Mouse (Mus musculus): Measurements from ENCODE around the gene 1700037C18Rik. TPM values are rescaled to one million over a fixed set of nuclear protein-coding genes. Genes with fewer than 3 reads are reported as not detected.

Gene 1700037C18Rik
- polyA plus RNA-seq (2014; fragmentation: Illumina TruSeq; extraction: RNeasy Lipid Tissue Mini Kit (QIAGEN cat#74804); ENCODE audit: low read depth, low replicate concordance) = not detected

DNA sequence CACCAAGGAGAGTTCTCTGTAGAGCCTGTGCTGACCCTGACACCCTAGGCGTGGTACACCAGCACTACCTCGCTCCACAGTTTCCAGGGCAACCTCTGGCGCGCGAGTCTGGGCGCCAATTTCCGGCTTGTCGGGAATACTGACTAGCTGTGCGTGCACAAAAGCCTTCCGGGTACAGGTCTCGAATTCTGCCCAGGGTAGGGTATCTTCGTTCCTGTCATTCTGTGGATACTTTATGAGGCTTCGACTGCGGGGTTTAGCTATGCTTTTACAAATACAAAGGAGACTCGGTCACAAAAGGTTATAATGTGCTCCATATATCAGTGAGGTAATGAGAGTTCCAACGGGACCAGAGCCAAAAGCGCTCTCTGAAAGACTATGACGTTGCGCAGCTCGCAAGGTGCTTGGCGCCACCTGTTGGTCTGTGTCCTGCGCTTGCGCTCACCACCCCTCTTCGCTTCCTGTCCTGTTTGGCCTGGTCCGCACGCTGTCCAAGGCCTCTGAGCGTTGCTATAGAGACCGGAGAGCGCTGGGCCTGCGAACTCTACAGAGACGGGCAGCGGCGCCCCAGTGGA lies at the start of gene 1700037C18Rik, which contains the start of gene Cluap1:
Gene 1700037C18Rik, minus strand, starts transcription at position 153 of the 575 bp plus-strand sequence.
Gene Cluap1, plus strand, starts transcription at position 265 of the 575 bp plus-strand sequence.

DNA sequence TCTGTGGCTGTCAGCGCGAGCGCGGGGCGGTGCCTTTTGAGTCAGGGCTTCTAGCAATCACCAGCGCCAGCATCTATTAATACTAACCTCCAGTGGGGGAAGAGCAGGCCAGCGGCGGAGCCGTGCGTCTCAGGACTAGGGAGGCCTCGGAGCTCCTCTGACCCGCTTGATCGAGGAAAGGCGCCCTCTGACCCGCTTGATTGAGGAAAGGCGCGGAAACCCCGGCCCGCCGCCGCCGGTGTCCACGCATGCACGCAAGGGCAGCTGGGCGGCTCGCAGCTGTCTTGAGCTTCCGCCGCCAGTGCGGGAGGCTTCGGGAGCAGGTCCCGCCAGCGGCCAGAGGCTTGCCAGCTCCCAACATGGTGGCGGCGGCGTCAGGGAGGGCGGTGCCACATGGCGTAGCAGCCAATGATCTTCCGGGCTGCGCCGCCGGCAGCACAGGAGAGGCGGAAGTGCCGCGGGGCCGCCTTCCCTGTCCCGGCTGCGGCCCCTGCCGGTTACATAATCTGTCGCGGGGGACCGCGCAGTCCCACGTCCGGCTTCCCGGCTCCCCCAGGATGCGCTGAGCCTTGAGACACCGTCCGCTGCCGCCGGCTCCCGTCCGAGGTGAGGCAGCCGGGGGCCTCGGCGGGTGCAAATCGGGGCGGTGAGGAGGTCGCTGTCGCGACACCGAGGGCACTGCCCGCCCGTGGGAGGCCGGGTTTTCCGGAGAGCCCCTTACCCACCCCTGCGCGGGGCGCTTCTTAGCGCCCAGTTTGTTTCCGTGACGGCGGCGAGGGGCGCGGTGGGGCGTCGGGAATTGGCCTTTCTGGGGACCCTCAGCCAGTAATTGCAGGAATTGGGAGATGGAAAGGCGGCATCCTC lies 24.1 kb downstream of the 1700037C18Rik start, which contains the start of the genes Zfp597 and Gm20695:
Gene Zfp597, minus strand, starts transcription at position 361 of the 864 bp plus-strand sequence.
Gene Gm20695, plus strand, starts transcription at position 448 of the 864 bp plus-strand sequence.

DNA sequence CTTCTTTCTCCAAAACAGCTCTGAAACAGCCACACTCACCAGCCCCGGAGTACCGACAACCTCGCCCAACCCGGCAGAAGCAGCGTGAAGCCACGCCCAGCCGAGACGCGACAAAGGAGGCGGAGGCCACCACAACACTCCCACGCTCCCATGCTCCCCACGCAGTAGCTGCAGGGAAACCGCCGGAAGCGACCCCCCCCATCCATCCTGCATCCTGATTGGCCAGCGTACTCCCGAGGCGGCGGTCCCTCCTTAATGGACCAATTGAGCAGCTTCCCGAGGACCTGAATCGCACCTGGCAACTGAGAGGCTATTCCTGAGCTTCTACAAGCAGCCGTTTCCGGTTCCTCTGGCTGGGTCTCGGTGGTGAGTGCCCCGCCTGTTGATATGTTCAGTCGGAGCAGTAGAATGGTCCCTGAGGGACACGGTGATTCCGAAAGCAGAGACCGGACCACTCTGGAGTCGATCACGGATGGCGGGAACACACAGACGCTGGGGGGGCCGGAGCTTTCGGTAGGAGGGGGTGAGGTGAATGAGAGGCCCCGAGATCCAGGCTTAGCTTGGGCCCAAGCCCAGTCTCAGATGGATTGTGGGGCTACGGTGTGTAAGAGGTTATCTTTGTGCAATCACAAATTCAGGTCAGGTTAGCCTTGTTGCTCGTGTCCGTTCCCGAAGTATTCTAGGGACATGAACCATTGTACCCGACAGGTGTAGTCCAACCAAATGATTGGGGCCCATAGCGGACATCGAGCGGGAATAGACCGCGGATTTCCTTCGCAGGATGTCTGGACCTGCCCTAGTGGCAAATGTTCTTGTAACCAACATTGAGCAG lies 36.1 kb downstream of the 1700037C18Rik start, which contains the start of gene Naa60:
Gene Naa60, plus strand, starts transcription at position 160 of the 832 bp plus-strand sequence.

DNA sequence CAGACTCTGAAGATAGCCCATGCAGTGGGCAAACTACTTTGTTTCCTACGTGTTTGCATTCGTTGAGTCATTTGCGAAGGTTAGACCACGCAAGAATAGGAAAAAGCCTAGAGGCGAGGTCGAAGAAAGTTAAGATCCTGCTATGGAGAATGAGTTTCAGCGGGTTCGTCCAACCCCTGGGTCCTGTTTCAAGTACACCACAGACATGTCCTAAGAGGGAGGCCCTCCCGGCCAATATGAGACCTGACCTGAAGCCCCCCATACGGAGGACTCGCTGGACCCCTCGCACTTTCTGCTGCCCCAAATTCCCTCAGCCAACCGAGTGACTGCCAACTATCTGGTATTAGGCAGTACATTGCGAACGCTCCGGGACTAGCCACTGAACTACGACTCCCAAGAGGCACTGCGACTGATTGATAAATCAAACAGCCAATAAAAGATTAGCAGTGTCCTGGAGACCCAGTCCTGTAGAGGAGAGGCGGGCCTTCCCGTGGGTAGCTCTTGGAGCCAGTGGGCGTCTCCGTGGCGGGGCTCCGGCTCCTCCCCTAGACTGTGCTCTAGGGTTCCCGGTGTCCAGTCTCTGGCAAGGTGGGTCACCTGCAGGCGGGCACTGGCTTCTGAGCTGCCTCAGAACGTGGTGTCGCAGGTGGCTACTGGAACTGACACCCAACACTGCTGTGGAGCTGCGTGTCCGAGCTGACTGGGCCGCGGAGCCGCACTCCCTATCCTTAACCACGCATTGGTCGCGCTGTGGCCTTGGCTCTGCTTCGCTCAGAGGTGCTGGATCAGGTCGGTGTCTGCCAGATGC lies 61.6 kb downstream of the 1700037C18Rik start, which contains the start of gene Zfp174:
Gene Zfp174, plus strand, starts transcription at position 558 of the 808 bp plus-strand sequence.

Other genes with a start within 250 kb of the 1700037C18Rik start
- 0.91 TPM for gene Mefv, start 190.6 kb downstream of the 1700037C18Rik start, polyA plus RNA-seq (2014; fragmentation: Illumina TruSeq; extraction: RNeasy Lipid Tissue Mini Kit (QIAGEN cat#74804); ENCODE audit: low read depth, low replicate concordance)
- 50.2 TPM for gene Zfp263, start 164.6 kb downstream of the 1700037C18Rik start, polyA plus RNA-seq (2014; fragmentation: Illumina TruSeq; extraction: RNeasy Lipid Tissue Mini Kit (QIAGEN cat#74804); ENCODE audit: low read depth, low replicate concordance)
- gene Olfr15, start 77.8 kb downstream of the 1700037C18Rik start, polyA plus RNA-seq (2014; fragmentation: Illumina TruSeq; extraction: RNeasy Lipid Tissue Mini Kit (QIAGEN cat#74804); ENCODE audit: low read depth, low replicate concordance) = not detected
- gene Zfp174, start 61.4 kb downstream of the 1700037C18Rik start, polyA plus RNA-seq (2014; fragmentation: Illumina TruSeq; extraction: RNeasy Lipid Tissue Mini Kit (QIAGEN cat#74804); ENCODE audit: low read depth, low replicate concordance) = 4.1 TPM
- gene Naa60, start 36.3 kb downstream of the 1700037C18Rik start, polyA plus RNA-seq (2014; fragmentation: Illumina TruSeq; extraction: RNeasy Lipid Tissue Mini Kit (QIAGEN cat#74804); ENCODE audit: low read depth, low replicate concordance) = 132 TPM
- 17.8 TPM for gene Zfp597, start 24.1 kb downstream of the 1700037C18Rik start, polyA plus RNA-seq (2014; fragmentation: Illumina TruSeq; extraction: RNeasy Lipid Tissue Mini Kit (QIAGEN cat#74804); ENCODE audit: low read depth, low replicate concordance)
- gene Gm20695, start 24.0 kb downstream of the 1700037C18Rik start, polyA plus RNA-seq (2014; fragmentation: Illumina TruSeq; extraction: RNeasy Lipid Tissue Mini Kit (QIAGEN cat#74804); ENCODE audit: low read depth, low replicate concordance) = 1.3 TPM
- gene Cluap1, start 112 bp upstream of the 1700037C18Rik start, polyA plus RNA-seq (2014; fragmentation: Illumina TruSeq; extraction: RNeasy Lipid Tissue Mini Kit (QIAGEN cat#74804); ENCODE audit: low read depth, low replicate concordance) = 19.5 TPM
- gene Nlrc3, start 67.9 kb upstream of the 1700037C18Rik start, polyA plus RNA-seq (2014; fragmentation: Illumina TruSeq; extraction: RNeasy Lipid Tissue Mini Kit (QIAGEN cat#74804); ENCODE audit: low read depth, low replicate concordance) = 1.4 TPM
- 8.4 TPM for gene Slx4, start 95.1 kb upstream of the 1700037C18Rik start, polyA plus RNA-seq (2014; fragmentation: Illumina TruSeq; extraction: RNeasy Lipid Tissue Mini Kit (QIAGEN cat#74804); ENCODE audit: low read depth, low replicate concordance)
- gene Dnase1, start 128.3 kb upstream of the 1700037C18Rik start, polyA plus RNA-seq (2014; fragmentation: Illumina TruSeq; extraction: RNeasy Lipid Tissue Mini Kit (QIAGEN cat#74804); ENCODE audit: low read depth, low replicate concordance) = not detected
- gene Trap1, start 169.1 kb upstream of the 1700037C18Rik start, polyA plus RNA-seq (2014; fragmentation: Illumina TruSeq; extraction: RNeasy Lipid Tissue Mini Kit (QIAGEN cat#74804); ENCODE audit: low read depth, low replicate concordance) = 29.0 TPM